Mouse (Mus musculus): ENCODE results near the gene Riiad1.

The Riiad1 gene

GRCm38 (mm10) chr3:94480291-94480884 lies at the start of gene Riiad1:
Gene Riiad1 (minus strand): TSS chr3:94480341.
- DNase-seq (ENCODE audit: low spot score in 2 of 2), result no peak

GRCm38 (mm10) chr3:94526731-94527130 lies 46.6 kb upstream of the Riiad1 start:
- no peak for DNase-seq (ENCODE audit: low spot score in 2 of 2)

- no peak for DNase-seq (ENCODE audit: low spot score in 2 of 2)
These were observed 26.5 kb upstream of the Riiad1 start for GRCm38 (mm10) chr3:94506664-94507063.

- no peak for DNase-seq (ENCODE audit: low spot score in 2 of 2)
These were observed 22.1 kb upstream of the Riiad1 start for GRCm38 (mm10) chr3:94502243-94502642.

GRCm38 (mm10) chr3:94497162-94497561 lies 17.0 kb upstream of the Riiad1 start:
- no peak for DNase-seq (ENCODE audit: low spot score in 2 of 2)

- DNase-seq (ENCODE audit: low spot score in 2 of 2), result no peak
These were observed 7.4 kb upstream of the Riiad1 start for GRCm38 (mm10) chr3:94487581-94487980.

DNA sequence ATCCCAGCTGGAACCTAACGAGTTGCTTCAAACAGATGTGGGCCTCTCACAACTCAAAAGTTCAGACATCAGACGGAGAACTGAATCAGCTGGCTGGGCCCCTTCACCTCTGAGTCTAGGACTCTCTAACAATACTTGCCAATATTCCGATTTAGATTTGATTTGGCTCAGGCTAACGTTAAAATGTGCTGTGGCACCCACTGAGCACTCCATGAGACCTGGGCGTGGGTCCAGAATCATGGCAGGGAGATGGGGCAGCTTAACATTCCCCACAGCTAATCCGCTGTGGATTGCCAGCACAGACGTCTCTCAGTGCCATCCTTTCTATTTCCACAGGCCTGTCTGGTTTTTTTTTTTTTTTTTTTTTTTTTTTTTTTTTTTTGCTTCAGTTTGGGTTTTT lies 5.8 kb upstream of the Riiad1 start:
- no peak for DNase-seq (ENCODE audit: low spot score in 2 of 2)

- no peak for DNase-seq (ENCODE audit: low spot score in 2 of 2)
These were observed 3.8 kb upstream of the Riiad1 start for GRCm38 (mm10) chr3:94483790-94484439.

GRCm38 (mm10) chr3:94482764-94483385 lies 2.7 kb upstream of the Riiad1 start:
- peak in 1 of 2 experiments; percentile 11 for DNase-seq (ENCODE audit: low spot score in 2 of 2)

DNA sequence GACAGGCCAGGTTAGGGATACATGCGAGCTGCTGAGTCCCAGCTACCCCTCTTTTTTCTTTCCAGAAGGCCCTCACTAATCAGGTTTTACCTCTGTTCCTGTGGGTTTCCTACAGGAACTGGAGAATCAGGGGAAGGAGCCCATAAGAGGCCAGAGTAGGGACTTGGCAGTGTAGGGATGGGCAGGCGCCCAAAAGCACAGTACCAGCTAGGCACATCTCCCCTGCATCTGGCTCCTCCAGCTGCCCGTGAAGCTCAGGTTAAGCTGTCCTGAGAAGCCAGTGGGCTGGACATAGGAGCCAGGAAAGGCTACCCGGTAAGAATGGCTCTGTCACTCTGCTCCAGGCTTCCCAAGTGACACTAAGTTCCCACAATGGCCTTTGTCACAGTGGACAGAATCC lies 1.3 kb upstream of the Riiad1 start:
- DNase-seq (ENCODE audit: low spot score in 2 of 2), result no peak

GRCm38 (mm10) chr3:94479564-94479963 lies 577 bp downstream of the Riiad1 start:
- no peak for DNase-seq (ENCODE audit: low spot score in 2 of 2)

DNA sequence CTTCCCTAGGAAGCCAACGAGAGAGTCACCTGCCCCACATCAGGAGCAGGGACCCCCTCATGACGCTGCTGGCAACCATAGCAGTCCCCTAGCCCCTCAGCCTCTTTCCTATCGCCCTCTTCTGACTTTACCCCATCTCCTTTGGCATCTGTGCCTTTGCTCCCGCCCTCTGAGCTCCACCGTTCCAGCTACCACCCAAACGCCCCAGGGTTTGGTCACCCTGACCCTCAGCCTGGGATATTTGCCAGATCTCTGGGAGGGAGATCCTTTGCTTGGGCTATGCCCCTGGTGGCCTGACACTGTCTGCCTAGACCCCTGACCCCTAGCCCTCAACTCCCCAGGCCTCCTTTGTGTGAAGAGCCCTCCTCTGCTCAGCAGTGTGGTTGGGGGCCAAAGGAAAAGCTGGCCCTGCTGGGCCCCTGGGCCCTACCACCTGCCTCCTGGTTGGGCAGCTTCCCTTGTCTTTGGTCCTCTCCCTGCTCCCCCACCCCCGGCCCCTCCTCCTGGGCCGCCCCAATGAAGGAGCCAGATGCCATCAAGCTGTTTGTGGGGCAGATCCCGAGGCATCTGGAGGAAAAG lies 1.5 kb downstream of the Riiad1 start:
- DNase-seq (ENCODE audit: low spot score in 2 of 2), result no peak

DNA sequence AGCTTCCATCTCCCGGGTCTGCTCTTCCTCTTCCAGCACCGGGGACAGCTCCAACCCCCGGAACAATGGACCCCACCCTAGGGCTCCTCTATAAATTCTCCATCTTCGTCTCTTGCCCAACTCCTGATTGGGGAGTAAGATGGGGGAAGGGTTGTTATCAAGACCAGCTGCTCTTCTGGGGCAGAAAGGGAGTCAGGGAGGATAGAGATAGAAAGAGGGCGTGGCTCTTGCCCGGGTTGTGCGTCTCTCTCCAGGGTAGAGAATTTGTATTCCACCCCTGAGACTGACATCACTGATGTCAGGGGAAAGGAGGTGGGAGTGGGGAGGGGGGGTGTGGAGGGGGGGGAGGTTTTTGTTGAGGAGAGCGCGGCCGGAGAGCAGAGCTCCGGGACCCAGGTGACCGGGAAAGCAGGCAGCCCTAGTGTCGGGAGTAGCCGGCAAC lies 2.1 kb downstream of the Riiad1 start, which contains the start of gene Celf3:
Gene Celf3 (plus strand): TSS at position 315 of the 442 bp plus-strand sequence.
- DNase-seq (ENCODE audit: low spot score in 2 of 2), result no peak

DNA sequence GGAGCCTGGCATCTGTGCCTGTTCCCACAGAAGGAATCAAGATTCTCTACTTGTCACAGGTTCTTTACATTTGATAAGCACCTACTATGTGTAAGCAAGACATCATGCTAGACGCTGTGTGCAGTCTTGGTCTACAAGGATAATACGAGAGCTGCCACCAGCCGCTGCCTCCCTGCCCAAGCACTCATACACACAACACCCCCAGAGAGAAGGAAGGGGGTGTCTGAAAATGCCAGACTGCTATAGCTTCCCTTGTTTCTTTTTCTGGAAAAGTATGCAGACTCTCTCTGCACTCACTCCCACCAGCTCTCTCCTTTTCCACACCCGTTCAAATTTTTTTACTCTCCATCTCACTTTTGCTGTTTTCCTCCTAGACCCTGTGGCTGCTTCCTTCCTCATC lies 2.7 kb downstream of the Riiad1 start:
- no peak for DNase-seq (ENCODE audit: low spot score in 2 of 2)

DNA sequence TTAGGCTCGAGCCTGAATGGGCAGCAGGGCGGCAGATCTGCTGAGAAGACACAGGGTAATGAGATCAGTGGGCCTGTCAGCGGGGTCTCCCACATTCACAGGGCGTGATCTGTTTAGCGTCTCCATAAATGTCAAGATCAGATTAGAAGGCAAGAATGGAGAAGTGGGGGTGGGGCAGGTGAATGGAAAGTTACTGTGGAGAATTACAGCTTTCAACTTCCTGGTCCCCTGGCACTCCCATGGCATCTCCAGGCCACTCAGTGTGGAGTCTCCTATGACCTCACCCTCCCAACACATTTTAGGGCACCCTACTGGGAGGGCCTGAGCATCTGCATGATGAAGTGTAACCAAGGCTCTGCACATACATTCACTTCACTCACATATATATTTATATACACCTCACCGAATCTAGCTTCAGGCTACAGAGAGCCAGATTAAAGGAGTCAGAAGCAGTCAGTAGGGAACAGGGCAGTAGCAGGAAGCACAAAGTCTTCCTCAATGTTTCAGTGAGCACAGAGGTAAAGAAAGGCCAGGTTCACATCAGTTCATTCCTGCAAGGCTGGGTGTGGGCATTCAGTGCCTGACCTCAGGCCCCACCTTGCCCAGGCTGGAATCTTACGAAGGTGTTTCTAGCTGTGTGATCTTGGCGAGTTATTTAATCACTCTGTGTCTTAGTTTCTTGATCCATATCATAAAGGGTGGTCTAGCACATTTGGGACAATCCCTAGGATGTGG lies 3.7 kb downstream of the Riiad1 start:
- no peak for DNase-seq (ENCODE audit: low spot score in 2 of 2)

- DNase-seq (ENCODE audit: low spot score in 2 of 2), result no peak
These were observed 6.4 kb downstream of the Riiad1 start for GRCm38 (mm10) chr3:94473567-94474232.

DNA sequence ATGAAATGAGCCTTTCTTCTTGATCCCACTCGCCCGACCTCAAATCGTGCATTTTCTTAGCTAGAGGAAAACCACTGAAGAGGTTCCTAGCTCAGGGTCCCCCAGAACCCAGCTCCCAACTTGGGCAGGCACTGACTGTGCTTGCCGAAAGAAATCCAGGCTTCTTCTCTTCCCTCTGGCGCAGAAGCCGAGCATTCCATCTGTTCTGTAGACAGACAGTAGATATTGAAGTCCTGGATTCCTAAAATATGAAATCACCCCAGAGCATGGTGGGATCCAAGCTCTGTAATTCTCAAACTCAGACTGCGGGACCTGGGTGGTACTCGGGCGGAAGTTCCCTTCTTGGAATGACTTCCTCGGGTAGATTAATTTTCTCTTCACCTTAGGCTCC lies 7.0 kb downstream of the Riiad1 start:
- no peak for DNase-seq (ENCODE audit: low spot score in 2 of 2)

DNA sequence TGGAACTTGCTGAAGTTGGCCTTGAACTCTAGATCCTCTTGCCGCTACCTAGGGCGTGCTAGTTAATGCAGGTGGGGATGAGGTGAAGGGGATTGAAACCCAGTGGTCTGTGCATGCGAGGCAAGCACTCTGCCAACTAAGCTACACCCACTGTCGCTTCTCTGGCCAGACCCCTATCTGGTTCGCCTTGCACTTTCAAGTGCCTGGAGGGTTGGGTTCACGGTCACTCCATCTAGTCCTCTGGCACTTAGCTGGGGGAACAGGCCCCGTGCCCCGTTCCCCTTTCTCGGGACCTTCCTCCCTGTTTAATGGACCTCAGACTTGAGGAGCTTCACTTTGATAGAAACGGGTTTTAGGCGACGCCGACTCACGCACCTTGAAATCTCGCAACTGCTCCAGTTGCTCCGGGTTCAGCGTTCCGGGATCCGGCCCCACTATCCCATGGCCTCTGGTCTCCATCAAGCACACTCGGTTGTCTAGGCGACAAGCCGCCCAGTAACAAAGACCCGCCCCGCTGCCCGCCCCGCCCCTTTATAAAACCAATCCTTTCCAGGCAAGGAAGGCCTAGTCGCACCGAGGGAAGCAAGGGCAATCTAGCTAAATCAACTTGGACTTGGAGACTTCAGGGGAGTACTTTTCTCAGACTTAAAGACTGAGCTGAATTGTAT lies 7.6 kb downstream of the Riiad1 start:
- DNase-seq (ENCODE audit: low spot score in 2 of 2), result no peak

DNA sequence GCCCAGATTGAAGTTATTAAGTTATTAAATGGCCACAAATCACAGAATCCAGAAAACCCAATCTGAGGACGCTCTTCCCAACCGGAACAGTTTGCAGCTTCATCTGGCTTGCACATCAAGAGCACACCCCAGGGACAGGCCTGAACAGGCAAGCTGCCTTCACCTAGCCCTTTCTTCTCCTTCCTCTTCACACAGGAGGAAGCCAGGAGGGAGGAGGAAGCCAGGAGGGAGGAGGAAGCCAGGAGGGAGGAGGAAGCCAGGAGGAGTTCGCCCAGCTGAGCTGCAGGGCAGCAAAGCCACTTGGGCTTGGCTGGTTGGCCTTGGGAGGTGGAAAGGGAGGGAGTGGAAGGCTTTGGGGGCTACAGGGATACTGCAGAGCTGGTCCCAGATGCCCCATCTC lies 11.2 kb downstream of the Riiad1 start:
- DNase-seq (ENCODE audit: low spot score in 2 of 2), result no peak

- no peak for DNase-seq (ENCODE audit: low spot score in 2 of 2)
These were observed 14.3 kb downstream of the Riiad1 start for GRCm38 (mm10) chr3:94465632-94466430.
